Mouse (Mus musculus) T-helper 2 cell (primary cell): ENCODE measurements around the gene Cpsf7.

Experiments used
- in situ Hi-C: fragments of 300-600 bp; cut with MboI, MseI; formaldehyde crosslinking; loops from one replicate; pipeline ENCODE4 v1.15.1; 2025; ENCODE audit warnings: high pct_unique_total_duplicates

The Cpsf7 gene

GRCm38 (mm10) chr19:10525106-10525901 lies at the start of gene Cpsf7:
Cpsf7 (plus strand) TSS chr19:10525266.
- in situ Hi-C loops, result no loop called here

- in situ Hi-C loops, result no loop called here
Measured at GRCm38 (mm10) chr19:10479541-10479940, 45.5 kb upstream of the Cpsf7 start.

- in situ Hi-C loops, result loop anchor here (5.0 to 10.0 kb wide), 2 partner anchors 150 to 228 kb away; no protein-coding TSS in a partner anchor
Measured at GRCm38 (mm10) chr19:10482703-10483102, 42.4 kb upstream of the Cpsf7 start, which contains the start of gene Ppp1r32. Ppp1r32 (minus strand) TSS chr19:10482928.

- in situ Hi-C loops, result loop anchor here (5.0 to 10.0 kb wide), 2 partner anchors 39 to 232 kb away; no protein-coding TSS in a partner anchor
Measured at GRCm38 (mm10) chr19:10486264-10486738, 38.8 kb upstream of the Cpsf7 start.

GRCm38 (mm10) chr19:10495670-10496069 lies 29.4 kb upstream of the Cpsf7 start:
- in situ Hi-C loops, result no loop called here

- in situ Hi-C loops, result no loop called here
Measured at GRCm38 (mm10) chr19:10496976-10497375, 28.1 kb upstream of the Cpsf7 start.

- in situ Hi-C loops, result no loop called here
Measured at GRCm38 (mm10) chr19:10497512-10498160, 27.4 kb upstream of the Cpsf7 start.

GRCm38 (mm10) chr19:10500581-10500980 lies 24.5 kb upstream of the Cpsf7 start:
- in situ Hi-C loops, result no loop called here

- in situ Hi-C loops, result no loop called here
Measured at GRCm38 (mm10) chr19:10502571-10502970, 22.5 kb upstream of the Cpsf7 start.

GRCm38 (mm10) chr19:10510759-10511330 lies 14.2 kb upstream of the Cpsf7 start:
- in situ Hi-C loops, result no loop called here

GRCm38 (mm10) chr19:10520355-10520754 lies 4.7 kb upstream of the Cpsf7 start:
- in situ Hi-C loops, result no loop called here

GRCm38 (mm10) chr19:10521926-10522325 lies 3.1 kb upstream of the Cpsf7 start:
- in situ Hi-C loops, result no loop called here

- in situ Hi-C loops, result no loop called here
Measured at GRCm38 (mm10) chr19:10523483-10524080, 1.5 kb upstream of the Cpsf7 start.

GRCm38 (mm10) chr19:10524784-10525105 lies 321 bp upstream of the Cpsf7 start:
- in situ Hi-C loops, result no loop called here

GRCm38 (mm10) chr19:10525910-10526309 lies 844 bp downstream of the Cpsf7 start, which contains the start of gene Sdhaf2:
Sdhaf2 (minus strand) TSS chr19:10526142.
- in situ Hi-C loops, result no loop called here

- in situ Hi-C loops, result loop anchor here (5.0 kb wide), 1 partner anchor 62 kb away; no protein-coding TSS in a partner anchor
Measured at GRCm38 (mm10) chr19:10530082-10530481, 5.0 kb downstream of the Cpsf7 start.

GRCm38 (mm10) chr19:10539454-10539853 lies 14.4 kb downstream of the Cpsf7 start:
- in situ Hi-C loops, result no loop called here

GRCm38 (mm10) chr19:10555624-10556510 lies 30.8 kb downstream of the Cpsf7 start, which contains the start of gene Tmem216:
Tmem216 (minus strand) TSS chr19:10556238.
- in situ Hi-C loops, result loop anchor here (10.0 kb wide), 1 partner anchor 49 kb away; the partner anchor contains the start of genes Ddb1 and Tkfc

GRCm38 (mm10) chr19:10557001-10557400 lies 31.9 kb downstream of the Cpsf7 start:
- in situ Hi-C loops, result loop anchor here (10.0 kb wide), 1 partner anchor 48 kb away; the partner anchor contains the start of genes Ddb1 and Tkfc

GRCm38 (mm10) chr19:10557430-10557829 lies 32.4 kb downstream of the Cpsf7 start:
- in situ Hi-C loops, result loop anchor here (10.0 kb wide), 1 partner anchor 47 kb away; the partner anchor contains the start of genes Ddb1 and Tkfc
